Mouse (Mus musculus) megakaryocyte-erythroid progenitor cell, adult 5-6 weeks (primary cell): ENCODE measurements at regions not wholly inside any gene's neighbourhood (a gene's known extent, or its start where the extent isn't known, plus 50 kb on each side); places are given as distances from the start of the nearest gene placed in this dataset.

Source experiments
- ATAC-seq: replicated peaks from 2 replicates; pipeline ENCODE4 v1.8.0; 2016; ENCODE audit warnings: mild to moderate bottlenecking, inconsistent platforms; ENCODE audit not compliant: severe bottlenecking, poor library complexity, low FRiP score, low TSS enrichment

DNA sequence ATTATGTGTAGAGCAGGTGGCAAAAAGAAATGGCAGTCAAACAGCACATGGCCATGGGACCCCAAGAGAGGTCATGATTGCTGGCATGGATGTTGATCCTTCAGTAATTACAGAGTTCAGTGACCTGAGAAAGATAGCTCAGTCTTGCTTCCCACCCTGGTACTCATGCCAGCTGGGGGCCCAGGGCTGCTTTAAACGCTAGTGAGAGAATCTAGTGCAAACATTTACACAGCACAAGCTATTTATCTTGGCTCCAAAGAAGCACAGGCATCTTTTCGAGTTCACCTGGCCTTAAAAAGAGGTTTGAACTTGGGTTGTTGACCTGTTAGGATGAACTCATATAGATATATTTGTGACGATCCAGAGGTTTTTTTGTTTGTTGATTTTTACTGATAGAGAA, 258.6 kb upstream of the Usp25 start:
- ATAC-seq, result no peak

DNA sequence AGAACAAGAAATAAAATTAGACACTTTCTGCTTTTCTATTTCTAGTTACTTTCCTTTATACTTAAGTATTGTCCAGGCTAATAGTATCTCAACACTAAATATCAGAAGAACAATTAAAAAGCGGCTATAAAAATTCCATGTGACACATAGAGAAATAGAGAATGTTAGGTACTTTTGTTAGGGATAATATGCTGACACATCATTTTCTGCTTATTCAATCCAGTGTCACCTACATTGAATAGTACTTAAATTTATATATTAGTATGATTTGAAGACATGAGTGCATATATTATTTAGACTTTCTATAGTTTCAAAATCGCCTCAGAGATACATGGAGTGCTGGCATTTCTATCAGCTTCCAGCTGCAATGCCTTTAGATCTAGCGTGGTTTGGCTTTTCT, 267.1 kb upstream of the Usp25 start:
- ATAC-seq, result no peak

DNA sequence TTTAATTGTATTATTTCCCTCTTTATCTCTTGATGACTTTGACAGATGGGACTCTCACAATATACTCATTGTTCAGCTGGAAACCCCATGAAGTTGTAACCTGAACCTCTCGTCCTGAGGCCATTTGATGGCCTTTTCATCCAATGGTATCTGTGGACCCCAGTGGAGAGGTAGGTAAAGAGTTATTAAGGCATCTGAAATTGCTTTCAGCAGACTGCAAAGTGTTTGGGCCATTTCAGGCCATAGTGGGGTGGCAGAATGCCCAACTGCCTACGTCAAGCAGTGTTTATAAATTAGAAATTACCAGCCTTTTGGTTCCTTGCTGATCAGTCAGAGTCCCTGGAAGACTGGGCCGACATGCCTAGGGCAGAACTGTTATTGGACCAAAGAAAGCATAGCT, 272.4 kb upstream of the Usp25 start:
- no peak for ATAC-seq

DNA sequence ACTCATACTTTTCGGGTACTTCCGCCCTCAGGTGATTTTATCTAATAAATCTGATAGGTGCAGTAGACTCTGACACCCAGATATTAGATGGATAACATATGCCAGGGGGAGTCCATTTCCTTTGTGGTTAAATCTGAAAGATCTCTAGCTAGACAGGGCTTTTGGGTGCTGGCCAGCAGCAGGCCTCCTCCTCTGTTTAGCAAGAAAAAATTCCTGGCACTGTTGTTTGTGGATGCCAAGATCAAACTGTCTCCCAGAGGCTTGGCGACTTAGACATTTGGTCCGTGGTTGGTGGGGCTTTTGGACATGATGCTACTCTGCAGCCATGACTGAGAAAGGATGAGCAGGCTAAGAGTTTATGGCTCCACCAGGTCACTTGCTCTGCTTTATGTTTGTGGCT, 287.5 kb upstream of the Usp25 start:
- ATAC-seq, result no peak

DNA sequence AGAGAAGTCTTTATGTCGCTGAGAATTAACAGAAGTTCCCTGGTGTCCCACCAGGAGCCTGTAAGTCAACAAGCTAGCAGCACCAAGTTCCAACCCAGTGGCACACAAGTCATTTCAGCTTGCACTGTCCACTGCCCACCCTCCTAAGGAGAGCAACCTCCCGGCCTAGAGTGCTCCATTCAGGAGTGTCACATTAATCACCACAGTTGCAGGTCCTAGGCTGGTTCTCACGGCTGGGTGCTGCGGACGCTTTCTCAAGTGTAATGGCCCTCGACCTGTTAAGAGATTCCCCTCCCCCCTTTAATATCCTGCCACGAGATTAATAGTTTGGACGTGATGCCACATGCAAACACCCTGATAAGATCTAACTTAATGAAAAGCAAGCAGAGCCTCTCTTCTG, 288.2 kb upstream of the Usp25 start:
- ATAC-seq, result no peak

DNA sequence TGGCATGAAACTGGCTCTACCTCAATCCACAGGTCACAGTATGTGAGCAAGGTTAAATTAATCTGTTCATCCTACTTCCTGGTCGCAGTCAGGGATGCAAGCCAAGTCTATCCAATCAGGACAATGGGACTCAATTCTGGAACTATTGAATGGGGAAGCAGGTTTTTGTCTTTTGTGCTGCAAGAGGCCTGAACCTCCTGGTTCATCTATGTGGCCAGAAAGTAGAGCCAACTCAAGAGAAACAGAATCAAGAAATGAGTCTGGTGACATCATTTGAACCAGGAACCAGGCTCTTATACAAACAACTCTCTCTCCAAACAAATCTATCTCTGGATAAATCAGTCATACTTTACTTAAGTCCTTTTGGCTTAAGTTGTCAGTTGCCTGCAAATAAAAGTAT, 294.7 kb upstream of the Usp25 start:
- no peak for ATAC-seq

DNA sequence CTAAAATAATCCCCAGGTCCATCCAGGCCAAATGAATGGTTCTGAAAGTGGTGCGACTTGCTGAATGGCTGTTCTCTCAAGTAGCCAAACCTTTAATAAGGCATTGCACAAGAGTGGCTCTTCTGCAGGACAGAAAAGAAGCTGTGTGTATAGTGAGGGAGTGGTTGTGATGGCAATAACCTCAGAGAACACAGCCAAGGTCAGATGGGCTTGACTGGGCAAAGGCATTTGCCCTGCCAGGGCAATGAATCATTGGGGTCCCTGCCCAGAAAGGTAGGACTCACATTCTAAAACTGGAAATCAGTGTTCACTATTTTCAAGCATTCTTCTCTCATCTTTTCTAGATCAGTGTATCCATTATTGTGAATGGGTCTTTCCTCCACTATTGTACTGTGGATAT, 295.4 kb upstream of the Usp25 start:
- no peak for ATAC-seq

DNA sequence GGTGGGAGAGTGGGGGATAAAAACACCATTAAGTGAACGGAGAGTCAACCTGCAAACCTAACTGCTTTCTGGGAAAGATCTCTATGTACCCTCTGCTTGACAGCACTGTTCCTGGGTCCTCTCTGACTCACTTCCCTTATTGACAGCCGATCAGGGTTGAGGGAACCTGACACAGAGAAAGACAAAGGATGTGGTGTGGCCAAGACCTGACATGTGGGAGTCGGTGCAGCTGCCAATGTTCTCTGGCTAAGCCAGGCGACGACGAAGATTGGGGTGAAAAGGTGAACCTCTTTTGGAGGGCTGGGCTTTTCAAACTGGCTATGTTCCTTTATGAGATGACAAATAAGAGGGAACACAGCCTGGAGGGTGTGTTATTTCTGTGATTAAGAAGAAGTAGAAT, 318.6 kb upstream of the Usp25 start:
- no peak for ATAC-seq

DNA sequence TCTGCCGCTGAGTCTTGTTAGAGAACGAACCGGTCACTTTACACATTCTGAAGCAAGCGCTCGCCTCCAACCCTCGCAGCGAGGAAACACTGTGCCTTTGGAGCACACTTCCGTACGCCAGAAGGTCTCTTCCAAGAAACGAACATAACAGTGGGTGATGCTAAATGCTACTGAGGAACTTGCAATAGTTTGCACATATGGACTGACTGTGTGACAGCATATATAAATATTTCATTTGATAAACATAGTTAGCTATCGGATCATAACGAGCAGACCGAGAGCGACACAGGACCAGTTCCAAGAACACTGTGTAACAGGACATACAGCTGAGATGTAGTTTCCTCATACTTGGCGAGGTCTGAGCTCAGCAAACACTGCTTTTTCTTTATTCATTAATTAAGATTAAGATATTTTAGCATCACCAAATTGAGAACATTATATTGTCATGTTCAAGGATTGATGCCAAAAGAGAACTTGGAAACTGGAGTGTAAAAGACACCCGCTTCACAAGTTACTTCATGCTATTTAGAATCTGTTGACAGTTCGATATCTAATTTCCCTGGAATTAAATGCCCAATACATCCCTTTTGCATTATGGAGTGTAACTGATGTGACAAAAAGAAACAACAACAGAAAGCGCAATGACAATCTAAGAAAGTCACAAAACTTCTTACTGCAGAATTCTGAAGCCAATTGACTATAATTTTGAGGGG, 314.3 kb upstream of the Nrip1 start:
- no peak for ATAC-seq

DNA sequence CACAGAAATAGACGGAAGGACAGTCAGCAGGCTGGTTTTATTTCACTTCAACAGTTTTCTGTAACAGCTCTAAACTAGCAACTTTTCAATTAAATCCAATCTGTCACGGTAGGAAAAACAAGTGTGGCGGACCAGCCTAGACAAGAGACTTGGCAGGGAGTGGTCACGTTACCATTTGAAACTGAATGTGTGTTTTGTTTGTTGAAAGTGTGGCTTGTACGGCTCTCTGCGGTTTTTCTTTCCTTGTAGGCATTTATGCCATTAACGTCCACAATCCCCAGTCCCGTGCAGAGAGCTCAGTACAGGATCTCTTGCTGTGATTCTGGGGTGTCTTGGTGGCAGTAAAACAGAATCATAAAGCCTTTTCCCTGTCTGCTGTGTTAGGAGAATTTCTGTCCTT, 311.9 kb upstream of the Nrip1 start:
- no peak for ATAC-seq

DNA sequence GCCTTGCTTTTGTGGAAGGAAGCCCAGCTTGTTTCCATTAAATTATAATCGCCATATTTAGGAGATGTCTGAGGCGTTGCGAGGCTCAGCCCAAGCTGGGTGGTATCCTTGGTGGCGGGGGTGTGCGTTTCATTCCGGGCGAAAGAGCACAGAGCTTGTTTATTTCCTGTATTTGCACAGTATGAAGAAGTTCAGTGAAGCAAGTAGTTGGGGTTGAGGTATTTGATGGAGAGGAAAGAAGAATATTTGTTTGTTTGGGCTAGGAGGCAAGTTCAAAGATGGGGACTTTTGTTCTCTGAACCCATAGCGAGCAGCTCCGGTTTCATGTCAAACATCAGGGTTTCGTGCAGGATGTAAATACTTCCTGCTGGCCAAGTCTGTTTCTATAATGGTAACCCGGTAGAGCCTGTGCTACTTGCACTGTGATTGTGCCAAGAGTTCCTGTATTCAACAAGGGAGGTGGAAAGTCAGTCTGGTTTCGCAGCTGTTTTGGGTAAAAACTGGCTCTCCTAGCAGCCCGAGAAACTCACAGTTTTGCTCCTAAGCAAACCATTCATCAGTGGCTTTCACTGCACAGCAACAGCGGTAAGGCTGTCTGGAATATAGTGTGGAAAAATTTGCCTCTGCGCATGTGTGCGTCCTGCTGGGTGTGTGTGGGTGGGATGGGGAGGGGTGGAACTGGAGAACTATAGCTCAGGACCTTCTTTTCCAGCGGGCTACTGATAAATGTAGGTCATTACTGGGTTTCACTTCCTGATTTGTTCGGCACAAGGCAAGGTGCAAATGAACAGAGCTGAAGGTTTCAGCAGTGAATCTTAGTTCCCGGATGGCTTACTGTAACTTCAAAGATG, 306.7 kb upstream of the Nrip1 start:
- peak; percentile 57; the same call in 1 of the 2 replicates for ATAC-seq

DNA sequence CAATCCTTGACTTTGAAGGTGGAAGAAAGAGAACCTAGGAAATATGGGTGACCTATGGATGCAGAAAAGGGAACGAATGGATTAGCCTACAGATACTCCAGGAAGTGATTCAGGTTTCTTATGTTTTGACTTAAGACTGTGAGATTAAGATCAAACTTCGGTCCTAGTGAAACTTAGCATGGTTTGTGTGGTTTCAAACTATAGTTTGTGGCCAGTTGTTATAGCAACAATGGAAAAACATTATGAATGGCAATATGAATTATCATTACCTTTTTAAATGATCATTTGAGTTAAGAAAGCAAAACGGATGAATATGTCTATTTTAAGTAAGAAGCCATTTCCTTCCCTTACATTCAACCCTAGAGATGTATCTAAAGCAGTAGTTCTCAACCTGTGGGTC, 305.3 kb upstream of the Nrip1 start:
- ATAC-seq, result no peak

DNA sequence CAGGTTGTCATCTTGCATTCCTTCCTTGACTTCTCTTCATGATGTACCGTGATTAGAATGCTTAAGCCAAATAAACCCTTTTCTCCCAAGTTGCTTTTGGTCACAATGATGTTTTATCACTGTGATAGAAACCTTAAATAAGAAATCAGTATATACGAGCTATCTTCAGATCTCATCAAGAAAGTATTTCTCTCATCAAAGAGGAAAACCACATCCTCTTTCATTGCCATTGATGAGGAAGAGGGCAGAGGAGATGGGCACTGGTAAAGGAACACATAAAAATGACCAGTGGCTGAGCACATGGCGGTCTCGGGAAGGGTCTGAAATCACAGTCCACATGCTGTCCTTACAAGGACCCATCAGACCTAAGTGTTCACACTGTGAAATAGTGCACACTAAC, 296.2 kb upstream of the Nrip1 start:
- ATAC-seq, result no peak

DNA sequence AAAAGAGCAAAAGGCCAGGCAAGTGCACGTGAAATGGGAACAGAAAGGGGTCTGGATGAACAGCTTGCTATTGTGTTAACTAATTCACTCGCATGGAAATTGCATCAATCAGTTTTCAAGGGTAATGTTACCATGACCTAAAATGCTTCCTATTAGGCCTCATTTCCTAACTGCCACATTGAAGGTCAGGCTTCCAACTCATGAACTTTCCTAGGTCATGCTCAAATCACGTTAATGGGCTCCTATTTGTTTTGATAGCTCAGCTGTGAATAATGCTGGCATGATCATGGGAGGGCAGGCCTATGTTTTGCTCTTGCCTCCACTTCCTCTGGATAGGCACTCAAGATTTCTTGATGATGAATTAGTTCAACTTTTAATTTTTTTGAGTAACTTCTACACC, 293.4 kb upstream of the Nrip1 start:
- no peak for ATAC-seq

DNA sequence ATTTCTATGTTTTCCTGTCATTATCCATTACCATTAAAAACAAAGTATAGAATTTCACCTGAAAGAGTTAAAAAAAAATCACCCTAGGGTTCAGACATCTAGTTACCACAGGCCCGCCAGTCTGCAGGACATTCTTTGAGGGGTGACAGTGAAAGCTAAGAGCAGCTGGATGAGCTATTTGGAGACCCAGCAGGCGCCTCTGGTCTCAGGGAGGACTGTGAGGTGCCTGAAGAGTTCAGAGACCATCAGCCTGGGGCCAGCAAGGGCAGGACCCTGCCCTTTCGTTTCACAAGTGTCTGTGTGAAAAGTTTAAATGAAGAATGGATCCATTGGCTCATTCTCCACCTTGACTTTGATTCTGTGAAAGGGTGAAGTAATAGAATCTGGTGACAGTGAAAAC, 281.5 kb upstream of the Nrip1 start:
- no peak for ATAC-seq

DNA sequence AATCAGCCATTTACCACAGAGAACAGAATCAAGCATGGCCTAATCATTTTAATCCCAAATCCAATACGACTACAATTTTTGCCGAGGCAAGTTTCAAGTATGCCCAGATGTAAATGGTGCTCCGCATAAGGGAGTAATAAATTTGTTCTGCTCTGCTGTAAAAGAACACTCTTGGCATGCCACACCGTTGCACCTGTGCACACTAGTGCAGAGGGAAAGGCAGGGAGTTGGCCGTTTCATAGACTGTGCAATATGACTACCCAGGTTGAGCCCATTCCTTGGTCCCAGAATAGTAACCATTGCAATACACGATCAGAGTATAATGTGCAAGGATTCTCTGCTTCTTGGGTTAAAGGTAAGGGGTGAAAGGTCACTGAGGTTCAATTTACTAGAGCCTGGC, 270.7 kb upstream of the Nrip1 start:
- ATAC-seq, result no peak

DNA sequence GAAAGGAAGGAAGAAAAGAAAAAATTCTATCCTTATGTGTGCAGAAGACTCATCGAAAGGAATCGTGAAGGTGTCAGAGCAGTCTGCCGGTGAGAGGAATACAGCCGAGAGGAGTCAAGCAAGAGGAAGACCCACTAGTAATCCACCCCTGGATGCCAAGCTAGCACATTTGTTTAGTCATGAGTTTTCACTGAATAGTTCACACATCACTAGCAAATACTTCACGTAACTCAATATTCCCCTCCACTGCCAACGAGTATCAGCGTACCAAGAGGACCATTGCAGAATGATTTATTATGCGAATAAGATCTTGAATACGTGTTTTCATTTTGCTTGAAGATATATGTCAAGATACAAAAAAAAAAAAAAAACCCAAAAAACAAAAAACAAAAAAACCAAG, 270.2 kb upstream of the Nrip1 start:
- no peak for ATAC-seq

DNA sequence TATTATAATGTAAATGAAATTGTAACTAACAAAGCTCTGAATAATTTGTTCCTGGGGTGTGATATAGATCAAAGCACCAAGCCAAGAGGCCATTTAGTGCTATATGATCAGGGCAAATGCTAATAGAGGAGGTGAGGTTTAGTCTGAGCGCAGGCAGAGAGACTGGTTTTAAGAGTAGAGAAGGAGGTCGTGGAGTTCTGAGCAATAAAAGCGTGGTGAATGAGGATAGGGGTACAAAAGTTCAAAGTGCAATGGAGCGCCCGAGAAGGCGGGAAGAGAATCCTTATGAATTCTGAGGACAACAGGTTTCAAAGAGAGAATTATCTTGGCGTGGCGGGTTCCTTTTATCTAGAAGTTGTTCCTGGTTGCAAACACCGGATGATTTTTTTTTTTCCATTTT, 261.5 kb upstream of the Nrip1 start:
- no peak for ATAC-seq

DNA sequence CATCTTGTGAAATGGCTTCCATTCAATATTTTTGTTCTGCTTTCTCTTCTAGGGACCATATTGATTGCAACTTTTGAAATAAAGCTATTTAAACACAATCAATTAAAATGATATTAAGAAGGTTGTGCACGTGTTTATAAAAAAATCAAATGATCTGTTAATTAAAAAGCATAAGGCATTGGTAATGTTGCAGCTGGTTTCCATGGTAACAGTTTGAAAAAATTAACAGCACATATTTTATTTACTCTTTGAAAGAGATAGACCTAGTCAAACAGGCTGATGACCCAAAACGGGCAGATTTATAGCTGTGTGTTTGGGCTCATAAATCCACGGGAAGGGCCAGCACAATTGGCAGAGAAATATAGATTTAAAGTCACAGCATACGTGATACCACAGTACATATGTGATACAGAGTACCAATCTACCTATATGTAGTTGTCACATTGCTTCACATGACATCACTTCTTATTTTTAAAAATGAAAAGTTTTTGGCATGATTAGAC, 260.6 kb upstream of the Nrip1 start:
- ATAC-seq, result no peak

DNA sequence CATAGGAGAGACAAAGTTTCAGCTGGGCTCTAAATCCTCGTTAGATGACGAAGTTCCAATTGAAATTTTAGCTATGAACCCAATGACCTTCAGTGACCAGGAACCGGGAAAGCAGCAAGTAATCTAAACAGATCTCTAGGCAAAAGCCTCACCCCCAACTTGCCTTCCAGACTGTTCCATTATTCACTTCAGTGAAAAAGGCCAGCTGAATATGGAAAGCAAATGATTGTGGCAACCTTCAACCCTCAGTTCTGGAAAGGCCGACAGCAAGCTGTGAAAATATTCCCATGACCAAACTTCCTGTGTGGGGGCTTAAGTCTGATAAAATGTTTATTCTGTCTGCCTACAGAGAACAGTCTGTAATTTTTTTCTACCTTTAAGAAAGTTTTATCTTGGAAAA, 252.5 kb upstream of the Nrip1 start:
- no peak for ATAC-seq

DNA sequence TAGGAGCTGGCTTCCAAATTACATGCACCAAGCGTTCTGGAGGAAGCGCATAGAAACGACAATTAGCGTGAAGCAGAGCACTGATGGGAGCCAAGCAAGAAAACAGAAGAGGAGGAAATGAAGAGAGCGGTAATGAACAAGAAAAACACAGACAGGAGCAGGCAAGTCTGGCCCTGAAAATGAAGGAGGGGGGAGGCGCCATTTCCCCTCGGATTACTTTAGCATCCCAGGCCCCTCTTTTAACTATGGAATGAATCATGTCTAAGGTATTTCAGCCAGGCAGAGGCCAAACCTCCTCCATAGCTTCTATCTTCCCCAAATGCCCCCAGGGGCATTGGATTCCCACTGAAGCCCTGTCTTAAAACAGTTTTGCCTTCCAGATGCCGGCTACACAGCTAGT, 248.1 kb upstream of the Nrip1 start:
- no peak for ATAC-seq
